29 mouse cellular contexts compared by ENCODE assay signal in the genomic region with DNA sequence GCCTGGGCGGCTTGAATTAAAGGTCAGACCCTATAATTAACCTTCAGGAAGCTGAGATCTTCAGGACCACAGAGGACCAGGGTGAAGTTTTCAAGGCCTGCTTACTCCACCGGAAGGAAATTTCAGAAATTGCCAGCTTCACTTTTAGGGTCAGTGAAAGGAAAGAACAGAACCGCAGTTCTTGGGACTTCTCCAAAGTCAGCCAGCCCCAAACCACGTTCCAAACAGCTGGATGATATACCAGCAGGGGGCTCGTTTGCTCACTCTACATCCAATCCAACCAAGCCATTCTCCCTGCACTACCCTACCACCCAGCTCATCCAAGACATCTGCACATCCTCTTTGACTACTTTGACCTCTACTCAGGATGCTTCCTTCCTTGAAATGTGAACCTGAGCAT. TPM values are rescaled to one million over a fixed set of nuclear protein-coding genes. Genes with fewer than 3 reads are reported as not detected.
A peak's percentile ranks its signal among the peaks of the same experiment; 100 is the strongest.
DNase-seq lines count a peak whose midpoint lies in the region; ATAC-seq and TF ChIP-seq lines count a peak whose summit lies in the region.
"Had no signal": no experiment of that assay in that cellular context is flagged by ENCODE, and none has a peak within 500 bp of the region (broad histone marks: within the 10 kb centered on the region; RNA-seq: fewer than 3 reads in every experiment).

No protein-coding gene starts in this region.

- no peaks in the 10 kb centered on the region for H3K4me1 ChIP-seq in liver, embryonic 12.5 days
- H3K4me1 ChIP-seq: forebrain, embryonic 13.5 days; hindbrain, embryonic 12.5 days; limb, embryonic 10.5 days; limb, embryonic 15.5 days; midbrain, embryonic 10.5 days; midbrain, embryonic 15.5 days had no signal

- TF ChIP-seq CTCF in gastrocnemius, adult 2 months (IDR thresholded peaks at IDR 0.05), result no peak

- H3K9ac ChIP-seq in liver, embryonic 12.5 days, result no peak overlapping the region
- H3K9ac ChIP-seq: forebrain, embryonic 13.5 days; hindbrain, embryonic 12.5 days; limb, embryonic 15.5 days; liver, embryonic 14.5 days; midbrain, embryonic 15.5 days had no signal

- peaks cover 26% of the 10 kb centered on the region for H3K36me3 ChIP-seq in liver, embryonic 12.5 days

- DNase-seq in gastrocnemius, adult 2 months, result no peak
- DNase-seq in gastrocnemius, postnatal 4 days (ENCODE audit: low spot score in 2 of 2), result no peak
- peak; percentile 39 for DNase-seq in kidney, postnatal 10 days
- no peak for DNase-seq in kidney, adult 18-20 months
- peak; percentile 84 for DNase-seq in 416B (ENCODE audit: low read depth)
- no peak for DNase-seq in heart, postnatal 25 days (ENCODE audit: low spot score)
- DNase-seq: adrenal gland, postnatal 25 days; cerebellum, adult 18-20 months; cerebellum, postnatal 10 days; heart, postnatal 14 days; lung, adult 2 months; lung, postnatal 4 days; right cerebral cortex, adult 18-20 months; thymus, adult 18-20 months; thymus, postnatal 25 days had no signal

- intact Hi-C loops in gastrocnemius, adult 2 months (cut with DNase I), result no loop called here
- intact Hi-C loops in heart, postnatal 25 days (cut with DNase I), result no loop called here

- no peaks in the 10 kb centered on the region for H3K27me3 ChIP-seq in liver, embryonic 12.5 days (replicated peaks)
- H3K27me3 ChIP-seq: forebrain, embryonic 13.5 days; hindbrain, embryonic 12.5 days; limb, embryonic 15.5 days; midbrain, embryonic 15.5 days; Patski had no signal

- no peak overlapping the region for H3K4me3 ChIP-seq in gastrocnemius, adult 2 months
- no peak overlapping the region for H3K4me3 ChIP-seq in liver, embryonic 12.5 days
- H3K4me3 ChIP-seq: forebrain, embryonic 13.5 days; hindbrain, embryonic 12.5 days; limb, embryonic 10.5 days; limb, embryonic 15.5 days; midbrain, embryonic 10.5 days; midbrain, embryonic 15.5 days had no signal

- 46% methylated on average over 5 of the region's 5 CpGs for WGBS in liver, embryonic 12.5 days (ENCODE audit: insufficient replicate concordance)

- H3K4me2 ChIP-seq in liver, embryonic 12.5 days, result no peak overlapping the region
- H3K4me2 ChIP-seq: forebrain, embryonic 13.5 days; hindbrain, embryonic 12.5 days; limb, embryonic 15.5 days; midbrain, embryonic 15.5 days had no signal

- peak overlapping the region; percentile 56; the same call in 1 of the 2 replicates for H3K27ac ChIP-seq in gastrocnemius, adult 2 months
- no peak overlapping the region for H3K27ac ChIP-seq in liver, embryonic 12.5 days
- H3K27ac ChIP-seq: forebrain, embryonic 13.5 days; hindbrain, embryonic 12.5 days; hindbrain, postnatal 0 days; limb, embryonic 10.5 days; limb, embryonic 15.5 days; liver, embryonic 14.5 days; midbrain, embryonic 10.5 days; midbrain, embryonic 15.5 days; stomach, postnatal 0 days had no signal

- no peaks in the 10 kb centered on the region for H3K9me3 ChIP-seq in liver, embryonic 12.5 days (replicated peaks)
- H3K9me3 ChIP-seq: limb, embryonic 10.5 days; limb, embryonic 15.5 days; midbrain, embryonic 15.5 days had no signal

- ATAC-seq in granulocyte monocyte progenitor cell, adult 5-6 weeks (replicated peaks; ENCODE audit: poor library complexity, severe bottlenecking), result peak; percentile 72
- no peak for ATAC-seq in liver, embryonic 12.5 days
- ATAC-seq: forebrain, embryonic 13.5 days; hindbrain, postnatal 0 days; intestine, embryonic 16.5 days; midbrain, embryonic 15.5 days; Patski had no signal

RNA-seq across cellular contexts. Expression of gene Scube2, which starts 23.8 kb away (rescaled TPM):
- 1 to 10 TPM; 1.4 to 3.5 TPM for total RNA-seq in gastrocnemius, adult 2 months (2021)
- 10 to 100 TPM; 16.1 to 19.3 TPM for total RNA-seq in gastrocnemius, postnatal 4 days (2021)
- not detected in 2 replicates for total RNA-seq in granulocyte monocyte progenitor cell, adult 5-6 weeks (2014; fragmentation: Nextera tagmentation)
- not detected in 2 replicates for total RNA-seq in granulocyte monocyte progenitor cell, adult 5-6 weeks (2017)
- 0.04 and 0.19 TPM in 2 replicates for polyA plus RNA-seq in liver, embryonic 12.5 days (2016; fragmentation: Nextera tagmentation; extraction: Ambion mirVana)
- total RNA-seq in heart, postnatal 25 days (2021), result 10 to 100 TPM; 22.6 to 24.0 TPM
- total RNA-seq: neutrophil, adult 5-6 weeks had no signal
- polyA plus RNA-seq: Patski had no signal

Comparison
In these comparisons a context has a peak if more than half of its experiments do, and no peak if none do; other contexts are left out.
1. DNase-seq: peak in kidney, postnatal 10 days (single experiment) and 416B (single experiment); none in gastrocnemius, adult 2 months (single experiment), gastrocnemius, postnatal 4 days (0 of 2), kidney, adult 18-20 months (single experiment) and heart, postnatal 25 days (single experiment).